In the genomic region with DNA sequence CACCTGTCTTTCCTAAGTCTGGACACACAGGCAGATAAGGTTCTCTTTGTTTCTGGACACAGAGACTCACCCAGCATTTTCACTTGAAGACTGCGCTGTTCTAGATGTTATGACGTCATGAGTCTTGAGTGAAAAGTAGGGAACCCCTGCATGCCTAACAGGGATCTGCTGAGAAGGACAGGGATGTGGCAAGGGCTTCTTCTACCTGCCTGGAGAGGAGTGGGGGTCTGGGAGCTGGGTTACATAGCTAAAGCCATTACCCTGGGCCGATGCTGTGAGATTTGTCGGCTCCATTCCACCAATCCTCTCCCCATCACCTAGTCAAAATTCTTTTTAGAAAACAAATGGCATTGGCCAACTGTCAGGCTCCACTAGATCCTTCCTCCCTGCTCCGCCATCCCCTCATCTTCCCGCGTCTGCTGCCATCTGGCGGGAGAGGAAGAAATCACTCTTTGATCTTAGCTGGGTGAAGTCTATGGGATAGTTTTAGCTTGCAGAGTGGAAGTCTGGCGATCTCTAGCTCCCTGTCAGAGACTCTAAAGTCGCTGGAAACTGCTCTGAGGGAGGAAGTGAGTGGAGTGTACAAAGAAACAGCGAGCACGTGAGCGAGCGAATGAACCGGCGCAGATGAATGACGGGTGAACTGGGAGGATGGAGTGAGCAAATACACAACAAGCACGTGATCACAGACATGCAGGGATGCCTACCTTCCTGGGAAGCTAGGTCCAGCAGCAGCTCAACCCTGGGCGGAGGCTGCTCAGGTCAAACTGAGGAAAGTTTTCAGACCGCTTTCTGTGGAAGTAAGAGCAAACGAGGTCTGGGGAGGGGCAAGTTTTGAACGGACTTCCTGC, we compare ENCODE assay signal across 8 mouse cellular contexts. TPM values are rescaled to one million over a fixed set of nuclear protein-coding genes. Genes with fewer than 3 reads are reported as not detected.
A peak's percentile ranks its signal among the peaks of the same experiment; 100 is the strongest.
DNase-seq lines count a peak whose midpoint lies in the region; ATAC-seq lines count a peak whose summit lies in the region.

No protein-coding gene starts in this region.

- H3K9me3 ChIP-seq in hindbrain, embryonic 11.5 days (ENCODE audit: control insufficient read depth, low read length), result no peaks in the 10 kb centered on the region
- no peaks in the 10 kb centered on the region for H3K9me3 ChIP-seq in lung, embryonic 16.5 days (ENCODE audit: control insufficient read depth, low read length)

- peak overlapping the region; percentile 40 for H3K4me2 ChIP-seq in hindbrain, embryonic 11.5 days (replicated peaks; ENCODE audit: low read depth, low read length)
- peak overlapping the region; percentile 26; the same call in 1 of the 2 replicates for H3K4me2 ChIP-seq in lung, embryonic 16.5 days (ENCODE audit: low read depth, low read length)

- no peak overlapping the region for H3K9ac ChIP-seq in hindbrain, embryonic 11.5 days (ENCODE audit: low read depth, low read length)
- no peak overlapping the region for H3K9ac ChIP-seq in lung, embryonic 16.5 days (ENCODE audit: low read length)

- H3K36me3 ChIP-seq in hindbrain, embryonic 11.5 days (ENCODE audit: control insufficient read depth, insufficient read depth, low read length), result no peaks in the 10 kb centered on the region
- H3K36me3 ChIP-seq in lung, embryonic 16.5 days (ENCODE audit: control insufficient read depth, insufficient read depth, low read length), result no peaks in the 10 kb centered on the region

- no peak overlapping the region for H3K27ac ChIP-seq in hindbrain, embryonic 11.5 days (ENCODE audit: low read depth, low read length)
- H3K27ac ChIP-seq in lung, embryonic 16.5 days (ENCODE audit: low read length), result no peak overlapping the region

- no peaks in the 10 kb centered on the region for H3K4me1 ChIP-seq in hindbrain, embryonic 11.5 days (replicated peaks; ENCODE audit: control insufficient read depth, insufficient read depth, low read length)
- no peaks in the 10 kb centered on the region for H3K4me1 ChIP-seq in lung, embryonic 16.5 days (replicated peaks; ENCODE audit: control insufficient read depth, insufficient read depth, low read length)

- WGBS in hindbrain, embryonic 11.5 days, result 21% methylated on average over 21 of the region's 22 CpGs
- WGBS in lung, embryonic 16.5 days, result 8% methylated on average over 22 of the region's 22 CpGs

- no peaks in the 10 kb centered on the region for H3K27me3 ChIP-seq in hindbrain, embryonic 11.5 days (ENCODE audit: control insufficient read depth, insufficient read depth, low read length)
- H3K27me3 ChIP-seq in lung, embryonic 16.5 days (ENCODE audit: control insufficient read depth, insufficient read depth, low read depth, low read length), result no peaks in the 10 kb centered on the region; the same call in 1 of the 2 replicates

- DNase-seq in ES-CJ7 (ENCODE audit: low read depth, low spot score), result peak; percentile 68
- DNase-seq in cerebellum, adult 8-10 months, result peak; percentile 89
- DNase-seq in frontal cortex, adult 2 months (ENCODE audit: extremely low spot score in 1 of 2, low spot score in 1 of 2), result peak; percentile 22 to 89
- DNase-seq in hindbrain, embryonic 11.5 days (ENCODE audit: low spot score), result peak; percentile 90
- DNase-seq in layer of hippocampus, adult 9-10 months (ENCODE audit: low spot score), result peak; percentile 65
- peak; percentile 58 for DNase-seq in ovary, postnatal 36 days (ENCODE audit: low spot score)
- peak; percentile 84 for DNase-seq in thymus, postnatal 25 days

- no peak overlapping the region for H3K4me3 ChIP-seq in hindbrain, embryonic 11.5 days (ENCODE audit: low read depth, low read length)
- H3K4me3 ChIP-seq in lung, embryonic 16.5 days (ENCODE audit: low read length), result no peak overlapping the region

- ATAC-seq in hindbrain, embryonic 11.5 days (ENCODE audit: low FRiP score), result no peak
- ATAC-seq in lung, embryonic 16.5 days (ENCODE audit: low read depth), result peak; percentile 57; the same call in 1 of the 2 replicates

RNA-seq across cellular contexts. Expression of a gene that starts 25.9 kb away (rescaled TPM):
- polyA plus RNA-seq in frontal cortex, adult 2 months (2012; rRNA removed), result not detected in 2 replicates
- not detected in 2 replicates for polyA plus RNA-seq in hindbrain, embryonic 11.5 days (2014; fragmentation: Nextera tagmentation; extraction: Ambion mirVana)
- polyA plus RNA-seq in lung, embryonic 16.5 days (2015; fragmentation: Nextera tagmentation; extraction: Ambion mirVana), result not detected in 2 replicates
